Mouse (Mus musculus): ENCODE data around the gene Madcam1.
"Not testable (repeated sequence)": the region's sequence is repeated elsewhere in the genome, so short reads cannot be mapped to it uniquely, and the experiment has no call there.

Madcam1 gene

GRCm38 (mm10) chr10:79688720-79689119, 24.4 kb downstream of the Madcam1 start, which contains the start of gene Gzmm:
TSS of gene Gzmm (plus strand) at chr10:79689020.
- DNase-seq (ENCODE audit: low spot score) = no peak

- no peak for DNase-seq (ENCODE audit: low spot score)
These were observed 24.8 kb downstream of the Madcam1 start for GRCm38 (mm10) chr10:79689178-79689577.

DNA sequence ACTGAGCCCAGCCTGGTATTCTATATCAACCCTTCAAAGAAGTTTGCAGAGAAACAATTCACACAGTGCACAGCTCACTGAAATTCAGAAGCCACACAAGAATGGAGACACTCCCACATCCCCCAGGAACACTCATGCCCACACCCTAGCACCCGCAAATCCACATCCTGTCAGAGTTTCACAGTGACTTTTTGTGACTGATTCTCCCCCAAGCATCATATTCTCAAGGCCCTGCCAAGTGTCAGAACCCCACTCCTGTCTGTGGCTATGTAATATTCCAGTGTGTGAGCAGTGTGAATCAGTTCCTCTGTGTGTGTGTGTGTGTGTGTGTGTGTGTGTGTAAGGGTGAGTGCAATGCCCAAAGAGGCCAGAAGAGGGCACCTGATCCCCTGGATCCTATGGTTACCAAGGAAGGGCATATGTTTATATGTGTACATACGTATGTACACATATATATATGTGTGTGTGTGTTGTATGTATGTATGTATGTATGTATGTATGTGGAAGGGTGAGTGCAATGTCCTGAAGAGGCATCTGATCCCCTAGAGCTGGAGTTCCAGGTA, 27.7 kb downstream of the Madcam1 start:
- DNase-seq (ENCODE audit: low spot score) = no peak

GRCm38 (mm10) chr10:79693580-79694378, 29.4 kb downstream of the Madcam1 start:
- DNase-seq (ENCODE audit: low spot score) = no peak

- no peak for DNase-seq (ENCODE audit: low spot score)
These were observed 30.0 kb downstream of the Madcam1 start for GRCm38 (mm10) chr10:79694379-79694655.

DNA sequence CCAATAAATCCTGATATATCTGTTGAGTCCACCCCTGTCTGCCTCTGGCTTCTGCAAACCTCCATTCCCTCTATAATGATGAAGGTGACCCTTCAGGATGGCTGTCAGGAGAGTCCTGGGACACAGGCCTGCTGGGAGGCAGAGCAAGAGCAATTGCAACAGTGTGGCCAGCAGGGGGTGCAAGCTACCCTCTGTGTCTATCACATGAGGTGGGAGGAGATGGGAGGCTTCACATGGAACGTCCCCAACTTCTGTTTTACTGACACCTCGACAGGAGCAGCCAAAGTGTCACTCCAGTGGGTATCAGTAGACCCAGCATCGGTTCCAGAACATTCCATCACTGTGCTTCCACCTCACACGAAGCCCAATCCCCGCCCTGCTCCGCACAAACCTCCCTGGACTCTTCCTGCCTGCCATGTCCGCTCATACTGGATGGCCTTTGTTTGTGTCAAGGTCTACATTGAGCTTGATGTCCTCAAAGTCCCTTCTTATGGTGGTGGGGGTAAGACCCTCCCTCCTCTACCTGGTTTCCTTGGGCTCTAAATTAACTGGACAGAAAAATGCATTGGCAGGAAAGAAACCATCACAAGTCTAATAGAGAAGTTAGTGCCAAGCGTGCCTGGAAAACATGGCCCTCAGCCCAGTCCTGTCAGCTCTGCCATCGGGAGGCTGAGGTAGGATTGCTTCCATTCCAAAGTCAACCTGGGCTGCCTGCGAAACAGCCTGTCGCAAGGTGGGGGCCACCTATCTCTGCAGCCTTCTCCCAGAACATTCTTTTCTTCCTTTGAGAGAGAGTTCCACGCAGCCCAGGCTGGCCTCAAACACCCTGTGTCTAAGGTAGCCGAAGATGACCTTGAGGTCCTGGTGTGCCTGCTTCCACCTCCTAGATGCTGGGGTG, 31.1 kb downstream of the Madcam1 start:
- DNase-seq (ENCODE audit: low spot score) = peak; percentile 89

GRCm38 (mm10) chr10:79696129-79696651, 31.8 kb downstream of the Madcam1 start:
- DNase-seq (ENCODE audit: low spot score) = no peak

DNA sequence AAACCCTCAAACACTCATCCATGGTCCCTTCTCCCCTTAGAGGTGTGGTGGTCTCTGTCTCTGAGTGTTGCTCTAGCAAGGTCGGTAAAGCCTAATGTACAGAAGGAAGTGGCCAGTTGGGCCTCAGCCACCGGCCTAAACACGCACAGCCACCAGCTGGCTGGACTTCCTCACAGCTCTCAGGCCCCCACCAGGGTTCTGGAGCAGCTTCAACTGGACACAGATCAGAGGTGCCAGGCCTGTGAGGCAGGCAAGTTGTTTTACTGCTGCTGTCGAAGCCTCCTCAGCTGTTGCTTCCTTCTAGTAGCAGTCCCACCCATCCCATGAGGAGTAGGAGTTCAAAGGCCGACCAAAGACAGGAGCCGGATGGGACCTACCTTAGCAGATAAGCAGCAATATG, 33.6 kb downstream of the Madcam1 start:
- no peak for DNase-seq (ENCODE audit: low spot score)

GRCm38 (mm10) chr10:79698459-79698858, 34.1 kb downstream of the Madcam1 start:
- no peak for DNase-seq (ENCODE audit: low spot score)

- DNase-seq (ENCODE audit: low spot score) = no peak
These were observed 36.3 kb downstream of the Madcam1 start for GRCm38 (mm10) chr10:79700676-79701075.

GRCm38 (mm10) chr10:79701443-79702129, 37.2 kb downstream of the Madcam1 start:
- DNase-seq (ENCODE audit: low spot score) = peak; percentile 60

DNA sequence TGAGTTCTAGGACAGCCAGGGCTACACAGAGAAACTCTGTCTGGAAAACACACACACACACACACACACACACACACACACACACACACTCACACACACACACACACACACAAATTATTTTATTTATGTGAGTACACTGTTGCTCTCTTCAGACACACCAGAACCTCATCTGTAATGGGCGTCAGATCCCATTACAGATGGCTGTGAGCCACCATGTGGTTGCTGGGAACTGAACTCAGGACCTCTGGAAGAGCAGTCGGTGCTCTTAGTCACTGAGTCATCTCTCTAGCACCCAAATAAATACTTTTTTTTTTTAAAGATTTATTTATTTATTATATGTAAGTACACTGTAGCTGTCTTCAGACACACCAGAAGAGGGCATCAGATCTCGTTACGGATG, 38.6 kb downstream of the Madcam1 start:
- not testable (repeated sequence) for DNase-seq (ENCODE audit: low spot score)

GRCm38 (mm10) chr10:79703541-79703940, 39.2 kb downstream of the Madcam1 start:
- no peak for DNase-seq (ENCODE audit: low spot score)

DNA sequence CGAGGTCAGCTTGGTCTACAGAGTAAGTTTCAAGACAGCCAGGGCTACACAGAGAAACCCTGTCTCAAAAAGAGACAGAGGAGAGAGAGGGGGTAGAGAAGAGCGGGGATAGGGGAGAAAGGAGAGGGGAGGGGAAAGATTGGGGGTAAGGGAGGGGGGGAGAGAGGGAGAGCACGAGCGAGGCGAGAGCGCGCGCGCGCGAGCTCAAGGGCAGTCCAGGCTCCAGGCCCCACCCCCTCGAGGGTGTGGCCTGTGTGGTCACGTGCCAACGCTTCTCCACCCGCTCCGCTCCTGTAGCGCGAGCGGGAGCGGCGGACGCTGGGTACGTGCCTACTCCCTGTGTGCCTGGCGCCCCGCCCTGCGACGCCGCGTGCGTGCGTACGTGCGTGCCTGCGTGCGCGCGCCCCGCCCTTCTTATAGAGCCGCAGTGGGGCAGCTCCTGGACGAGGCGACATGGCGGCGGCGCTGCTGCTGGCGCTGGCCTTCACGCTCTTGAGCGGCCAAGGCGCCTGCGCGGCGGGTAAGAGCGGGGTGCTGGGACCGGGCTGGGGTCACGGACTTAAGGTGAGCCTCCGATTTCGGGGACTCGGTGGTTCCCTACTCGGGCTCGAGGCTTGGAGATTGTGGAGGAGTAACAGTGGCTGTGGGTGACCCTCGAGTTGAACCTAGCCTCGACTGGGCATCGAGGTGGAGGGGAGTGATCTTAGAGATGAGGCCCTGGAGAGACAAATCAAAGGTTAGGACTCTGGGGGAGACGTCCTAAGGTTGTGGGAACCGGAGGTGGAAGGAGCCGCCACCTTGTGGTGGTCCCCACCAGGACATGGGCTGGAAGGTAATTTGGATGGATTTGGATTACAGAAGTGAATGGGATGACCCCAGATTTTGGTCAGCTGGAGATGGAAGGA, 40.0 kb downstream of the Madcam1 start, which contains the start of gene Bsg:
Gene Bsg, plus strand, starts transcription at position 427 of the 905 bp plus-strand sequence.
- peak; percentile 100 for DNase-seq (ENCODE audit: low spot score)

DNA sequence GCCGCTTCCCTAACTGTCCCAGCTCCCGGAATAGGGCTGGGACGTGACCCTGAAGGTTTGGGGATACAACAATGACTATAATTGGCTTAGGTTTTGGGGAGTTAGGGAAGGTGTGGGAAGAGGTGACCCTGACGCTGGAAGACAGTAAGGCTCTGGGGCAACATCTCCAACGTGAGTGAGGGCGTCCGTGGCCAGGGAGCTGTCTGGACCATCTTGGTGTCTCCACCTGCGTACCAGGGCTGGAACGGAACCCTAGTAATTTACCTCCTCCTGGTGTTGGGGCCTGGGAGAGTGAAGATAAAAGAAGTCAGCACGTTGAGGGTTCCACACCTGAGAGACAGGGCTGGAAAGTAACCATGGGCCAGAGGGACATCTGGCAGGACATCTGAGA, 40.6 kb downstream of the Madcam1 start:
- DNase-seq (ENCODE audit: low spot score) = no peak

- no peak for DNase-seq (ENCODE audit: low spot score)
These were observed 41.6 kb downstream of the Madcam1 start for GRCm38 (mm10) chr10:79705951-79706350.

DNA sequence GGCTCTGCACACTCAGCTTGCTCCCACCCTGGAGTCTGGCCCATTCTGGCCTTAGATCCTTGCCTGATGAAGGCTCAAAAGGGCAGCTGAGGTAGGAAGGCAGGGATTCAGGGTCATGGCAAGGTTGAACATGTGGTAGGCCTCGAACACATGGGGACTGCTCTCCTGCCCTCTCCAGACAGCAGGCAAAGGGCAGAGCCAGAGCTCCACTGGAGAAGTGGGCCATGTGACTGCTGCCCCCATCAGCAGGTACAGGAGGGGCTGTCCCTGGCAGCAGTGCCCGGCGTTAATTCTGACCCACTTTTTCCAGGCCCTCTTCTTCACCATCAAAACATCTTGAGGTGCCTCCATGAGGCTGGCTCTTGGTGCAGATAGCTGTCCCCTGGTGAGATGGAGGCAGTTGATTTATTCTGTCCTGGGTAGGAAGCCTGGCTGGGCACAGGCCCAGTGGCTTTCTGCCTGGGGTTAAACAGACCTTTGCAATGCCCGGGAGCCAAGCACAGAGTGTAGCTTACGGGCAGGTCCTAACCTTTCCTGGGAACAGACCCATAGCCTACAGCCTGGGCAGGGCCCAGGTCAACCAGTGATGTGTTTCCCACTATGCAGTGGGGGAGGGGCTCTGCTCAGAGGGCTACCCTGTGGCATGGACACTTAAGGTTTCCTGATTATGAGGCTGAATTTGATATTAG, 42.2 kb downstream of the Madcam1 start:
- no peak for DNase-seq (ENCODE audit: low spot score)

GRCm38 (mm10) chr10:79707162-79707561, 42.8 kb downstream of the Madcam1 start:
- DNase-seq (ENCODE audit: low spot score) = no peak

DNA sequence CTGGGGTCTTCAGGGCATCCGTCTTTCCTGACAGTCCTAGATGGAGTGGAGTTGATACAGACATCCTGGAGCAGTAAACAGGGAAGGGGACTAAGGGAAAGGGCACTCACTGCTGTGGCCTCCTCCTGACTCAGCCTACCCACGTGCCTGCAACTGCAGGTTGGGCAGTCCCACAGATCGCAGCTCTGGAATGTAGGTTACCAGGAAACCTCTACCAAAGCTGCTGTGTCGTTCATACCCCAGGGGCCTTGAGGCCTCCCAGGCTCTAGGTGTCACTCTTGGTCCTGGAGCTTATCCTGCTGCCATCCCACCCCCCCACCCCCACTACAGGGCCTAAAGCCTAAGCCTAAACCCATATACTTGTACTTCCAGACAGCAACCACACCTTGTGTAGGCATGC, 43.4 kb downstream of the Madcam1 start:
- DNase-seq (ENCODE audit: low spot score) = no peak

DNA sequence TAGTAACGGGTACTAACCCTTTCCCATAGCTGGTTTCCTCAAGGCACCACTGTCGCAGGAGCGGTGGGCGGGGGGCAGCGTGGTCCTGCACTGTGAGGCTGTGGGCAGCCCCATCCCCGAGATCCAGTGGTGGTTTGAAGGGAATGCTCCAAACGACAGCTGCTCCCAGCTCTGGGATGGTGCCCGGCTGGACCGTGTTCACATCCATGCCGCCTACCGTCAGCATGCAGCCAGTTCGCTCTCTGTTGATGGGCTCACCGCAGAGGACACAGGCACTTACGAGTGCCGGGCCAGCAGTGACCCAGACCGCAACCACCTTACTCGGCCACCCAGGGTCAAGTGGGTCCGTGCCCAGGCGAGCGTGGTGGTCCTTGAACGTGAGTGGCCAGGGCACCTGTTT, 44.3 kb downstream of the Madcam1 start:
- DNase-seq (ENCODE audit: low spot score) = no peak

All from embryo, embryonic 10 days (tissue).